Mouse (Mus musculus) forebrain, embryonic 11.5 days (tissue): ENCODE measurements around the gene A730071L15Rik. TPM values are rescaled to one million over a fixed set of nuclear protein-coding genes. Genes with fewer than 3 reads are reported as not detected.

ENCODE experiments used
- ATAC-seq: fragments of 200-750 bp; cut with Nextera tagmentation; replicated peaks from 2 replicates; pipeline ENCODE4 v1.8.0; 2017; ENCODE audit warnings: moderate TSS enrichment; ENCODE audit not compliant: low FRiP score
- DNase-seq: peaks from one replicate; pipeline ENCODE4 v3.0.0-alpha.2; 2017; ENCODE audit warnings: low spot score
- H3K27ac ChIP-seq: fragments of 300-500 bp; sonication (generic); 2 replicates; pipeline ENCODE4 v1.5.1; 2014; ENCODE audit warnings: low read depth, low read length
- H3K27me3 ChIP-seq: fragments of 300-500 bp; sonication (generic); 2 replicates; pipeline ENCODE4 v1.6.1; 2014; ENCODE audit warnings: mild to moderate bottlenecking, low read length, mixed read lengths; ENCODE audit not compliant: control insufficient read depth, insufficient read depth
- H3K36me3 ChIP-seq: fragments of 300-500 bp; sonication (generic); 2 replicates; pipeline ENCODE4 v1.6.1; 2014; ENCODE audit warnings: mild to moderate bottlenecking, low read length, moderate library complexity, mixed read lengths; ENCODE audit not compliant: control insufficient read depth, insufficient read depth
- H3K4me1 ChIP-seq: fragments of 300-500 bp; sonication (generic); replicated peaks from 2 replicates; pipeline ENCODE4 v1.6.1; 2014; ENCODE audit warnings: low read length, mixed read lengths; ENCODE audit not compliant: control insufficient read depth, insufficient read depth
- H3K4me2 ChIP-seq: fragments of 300-500 bp; sonication (generic); 2 replicates; pipeline ENCODE4 v1.6.1; 2014; ENCODE audit warnings: low read depth, mild to moderate bottlenecking, low read length, moderate library complexity, mixed read lengths; ENCODE audit not compliant: severe bottlenecking
- H3K4me3 ChIP-seq: fragments of 300-500 bp; sonication (generic); 2 replicates; pipeline ENCODE4 v1.5.1; 2014; ENCODE audit warnings: low read depth, low read length
- H3K9ac ChIP-seq: fragments of 300-500 bp; sonication (generic); 2 replicates; pipeline ENCODE4 v1.6.1; 2014; ENCODE audit warnings: low read length
- H3K9me3 ChIP-seq: fragments of 300-500 bp; sonication (generic); 2 replicates; pipeline ENCODE4 v1.6.1; 2016; ENCODE audit warnings: low read length, mixed read lengths; ENCODE audit not compliant: control insufficient read depth
- WGBS: fragments of 180-500 bp; shearing (Covaris S2); extraction: QIAGEN DNeasy Blood & Tissue Kit; methylation state at CpG from one replicate; pipeline ENCODE4 v1.1.7; 2014; 5-methylcytosine and 5-hydroxymethylcytosine counted together
- polyA plus RNA-seq: library from polyadenylated mRNA; unstranded; fragments of >200 nt; fragmentation: Nextera tagmentation; extraction: Ambion mirVana; gene quantifications from 2 replicates; pipeline ENCODE4 v1.2.1, GENCODE M21; 2014

The A730071L15Rik gene
- polyA plus RNA-seq, 1 experiment from 2014 or later = 0.72 TPM

GRCm38 (mm10) chr11:6222187-6222586 is 22.4 kb downstream of the A730071L15Rik start:
- Histone ChIP-seq H3K9ac (no peak overlapping the region), H3K4me3 (no peak overlapping the region), H3K4me2 (no peak overlapping the region), H3K4me1 (no peaks in the 10 kb centered on the region), H3K27ac (no peak overlapping the region), H3K27me3 (no peaks in the 10 kb centered on the region), H3K9me3 (no peaks in the 10 kb centered on the region), H3K36me3 (no peaks in the 10 kb centered on the region)
- DNase-seq (no peak), ATAC-seq (no peak)
- 92% methylated on average over 10 of the region's 10 CpGs for WGBS

- Histone ChIP-seq H3K27ac (no peak overlapping the region), H3K4me3 (no peak overlapping the region), H3K36me3 (no peaks in the 10 kb centered on the region), H3K9ac (no peak overlapping the region), H3K27me3 (no peaks in the 10 kb centered on the region), H3K4me1 (no peaks in the 10 kb centered on the region), H3K9me3 (no peaks in the 10 kb centered on the region), H3K4me2 (no peak overlapping the region)
- WGBS = 78% methylated on average over 14 of the region's 14 CpGs
- ATAC-seq (no peak), DNase-seq (no peak)
Measured at GRCm38 (mm10) chr11:6224541-6225229, 24.9 kb downstream of the A730071L15Rik start.

GRCm38 (mm10) chr11:6230012-6230411 is 30.2 kb downstream of the A730071L15Rik start, which contains the start of gene Npc1l1:
Npc1l1 (minus strand) TSS chr11:6230143.
- 93% methylated on average over 7 of the region's 7 CpGs for WGBS
- Histone ChIP-seq H3K4me2 (no peak within 1 kb of the TSS), H3K27ac (no peak within 1 kb of the TSS), H3K4me3 (no peak within 1 kb of the TSS), H3K4me1 (no peaks in the 10 kb centered on the region), H3K36me3 (no peaks in the 10 kb centered on the region), H3K9me3 (no peaks in the 10 kb centered on the region; the same call in 1 of the 2 replicates), H3K27me3 (no peaks in the 10 kb centered on the region), H3K9ac (no peak within 1 kb of the TSS)
- ATAC-seq = no peak
- DNase-seq = no peak

- WGBS = 87% methylated on average over 4 of the region's 4 CpGs
- Histone ChIP-seq H3K4me2 (no peak overlapping the region), H3K9ac (no peak overlapping the region), H3K4me1 (no peaks in the 10 kb centered on the region), H3K9me3 (peaks cover 2% of the 10 kb centered on the region; the same call in 1 of the 2 replicates), H3K27ac (no peak overlapping the region), H3K4me3 (no peak overlapping the region), H3K27me3 (no peaks in the 10 kb centered on the region), H3K36me3 (no peaks in the 10 kb centered on the region)
- DNase-seq (no peak), ATAC-seq (no peak)
Measured at GRCm38 (mm10) chr11:6233025-6233424, 33.2 kb downstream of the A730071L15Rik start.

GRCm38 (mm10) chr11:6244707-6245106 is 44.9 kb downstream of the A730071L15Rik start:
- WGBS = 55% methylated on average over 19 of the region's 19 CpGs
- no peak for DNase-seq

More at GRCm38 (mm10) chr11:6244707-6245106, 44.9 kb downstream of the A730071L15Rik start:
- Histone ChIP-seq H3K9me3 (no peaks in the 10 kb centered on the region), H3K4me2 (no peak overlapping the region), H3K27ac (no peak overlapping the region), H3K4me1 (no peaks in the 10 kb centered on the region), H3K27me3 (no peaks in the 10 kb centered on the region), H3K4me3 (no peak overlapping the region), H3K36me3 (no peaks in the 10 kb centered on the region), H3K9ac (no peak overlapping the region)
- no peak for ATAC-seq

Other genes starting within 250 kb of the A730071L15Rik start
- gene Gck, start 249.9 kb upstream of the A730071L15Rik start, polyA plus RNA-seq = 1.8 and 4.5 TPM in 2 replicates
- gene Ykt6, start 244.3 kb upstream of the A730071L15Rik start, polyA plus RNA-seq = 25.5 and 27.2 TPM in 2 replicates
- gene Camk2b, start 133.7 kb upstream of the A730071L15Rik start, polyA plus RNA-seq = 1.0 and 1.8 TPM in 2 replicates
- 47.9 and 55.1 TPM in 2 replicates for gene Nudcd3, start 386 bp downstream of the A730071L15Rik start, polyA plus RNA-seq
- not detected in 2 replicates for gene Npc1l1, start 30.1 kb downstream of the A730071L15Rik start, polyA plus RNA-seq
- 104 and 110 TPM in 2 replicates for gene Ddx56, start 67.7 kb downstream of the A730071L15Rik start, polyA plus RNA-seq
- 135 and 144 TPM in 2 replicates for gene Tmed4, start 74.8 kb downstream of the A730071L15Rik start, polyA plus RNA-seq
- gene Ogdh, start 91.6 kb downstream of the A730071L15Rik start, polyA plus RNA-seq = 105 and 109 TPM in 2 replicates
- gene Zmiz2, start 189.0 kb downstream of the A730071L15Rik start, polyA plus RNA-seq = 22.3 and 28.9 TPM in 2 replicates
- gene Ppia, start 215.4 kb downstream of the A730071L15Rik start, polyA plus RNA-seq = 4,588 and 4,913 TPM in 2 replicates
- 962 and 982 TPM in 2 replicates for gene H2afv, start 244.4 kb downstream of the A730071L15Rik start, polyA plus RNA-seq